Mouse (Mus musculus) bone marrow macrophage, adult 2 months (primary cell): Measurements from ENCODE around the gene Gm21671. TPM values are rescaled to one million over a fixed set of nuclear protein-coding genes. Genes with fewer than 3 reads are reported as not detected.
"Not testable (repeated sequence)": the region's sequence is repeated elsewhere in the genome, so short reads cannot be mapped to it uniquely, and the experiment has no call there.

Source experiments
- H3K27ac ChIP-seq: 2 replicates; pipeline ENCODE4 v1.5.1; 2012; ENCODE audit warnings: low read depth, low read length; ENCODE audit not compliant: insufficient read depth
- H3K4me1 ChIP-seq: 2 replicates; pipeline ENCODE4 v1.6.1; 2012; ENCODE audit warnings: low read length; ENCODE audit not compliant: control insufficient read depth, insufficient read depth
- H3K4me3 ChIP-seq: 2 replicates; pipeline ENCODE4 v1.5.1; 2012; ENCODE audit warnings: mild to moderate bottlenecking, low read length, moderate library complexity; ENCODE audit not compliant: insufficient read depth
- polyA plus RNA-seq: library from polyadenylated mRNA; stranded (reverse); fragments of >200 nt; gene quantifications from 2 replicates; pipeline ENCODE4 v1.2.4, GENCODE M21; 2012; ENCODE audit not compliant: missing spikeins, insufficient read depth, insufficient read length

Gene Gm21671
- polyA plus RNA-seq, result not detected in 2 replicates

DNA sequence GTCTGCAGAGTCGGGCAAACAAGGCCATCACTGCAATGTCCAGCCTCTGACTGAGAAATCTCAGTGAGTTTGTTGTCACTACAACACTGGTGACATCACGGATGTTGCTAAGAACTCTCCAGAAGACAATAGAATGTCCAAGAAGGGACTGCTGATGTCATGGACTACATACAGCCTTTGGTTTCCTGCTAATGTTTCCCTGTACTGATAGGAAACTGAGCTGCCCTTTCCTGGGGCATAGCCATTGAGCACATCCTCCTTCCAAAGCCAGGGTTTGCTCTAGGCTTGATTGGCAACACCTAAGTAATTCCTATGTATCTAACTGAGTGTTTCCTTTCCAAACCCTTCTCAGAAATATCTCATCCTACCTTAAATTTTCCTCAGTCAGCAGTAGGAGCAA lies at the start of gene Gm21671:
TSS of gene Gm21671 (minus strand) at position 101 of the 400 bp plus-strand sequence.
- not testable (repeated sequence) for H3K4me1 ChIP-seq

DNA sequence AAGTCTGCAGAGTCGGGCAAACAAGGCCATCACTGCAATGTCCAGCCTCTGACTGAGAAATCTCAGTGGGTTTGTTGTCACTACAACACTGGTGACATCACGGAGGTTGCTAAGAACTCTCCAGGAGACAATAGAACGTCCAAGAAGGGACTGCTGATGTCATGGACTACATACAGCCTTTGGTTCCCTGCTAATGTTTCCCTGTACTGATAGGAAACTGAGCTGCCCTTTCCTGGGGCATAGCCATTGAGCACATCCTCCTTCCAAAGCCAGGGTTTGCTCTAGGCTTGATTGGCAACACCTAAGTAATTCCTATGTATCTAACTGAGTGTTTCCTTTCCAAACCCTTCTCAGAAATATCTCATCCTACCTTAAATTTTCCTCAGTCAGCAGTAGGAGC lies 34.3 kb upstream of the Gm21671 start, which contains the start of gene Gm21698:
TSS of gene Gm21698 (minus strand) at position 101 of the 400 bp plus-strand sequence.
- H3K4me3 ChIP-seq, H3K4me1 ChIP-seq: not testable (repeated sequence)

More for the DNA sequence above, at the start of gene Gm21671:
- H3K4me3 ChIP-seq, H3K27ac ChIP-seq: not testable (repeated sequence)

DNA sequence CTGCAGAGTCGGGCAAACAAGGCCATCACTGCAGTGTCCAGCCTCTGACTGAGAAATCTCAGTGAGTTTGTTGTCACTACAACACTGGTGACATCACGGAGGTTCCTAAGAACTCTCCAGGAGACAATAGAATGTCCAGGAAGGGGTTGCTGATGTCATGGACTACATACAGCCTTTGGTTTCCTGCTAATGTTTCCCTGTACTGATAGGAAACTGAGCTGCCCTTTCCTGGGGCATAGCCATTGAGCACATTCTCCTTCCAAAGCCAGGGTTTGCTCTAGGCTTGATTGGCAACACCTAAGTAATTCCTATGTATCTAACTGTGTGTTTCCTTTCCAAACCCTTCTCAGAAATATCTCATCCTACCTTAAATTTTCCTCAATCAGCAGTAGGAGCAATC lies 18.3 kb upstream of the Gm21671 start, which contains the start of gene Gm21680:
TSS of gene Gm21680 (minus strand) at position 101 of the 400 bp plus-strand sequence.
- not testable (repeated sequence) for H3K4me3 ChIP-seq, H3K4me1 ChIP-seq, H3K27ac ChIP-seq

More for the DNA sequence above, 34.3 kb upstream of the Gm21671 start, which contains the start of gene Gm21698:
- H3K27ac ChIP-seq, result not testable (repeated sequence)

DNA sequence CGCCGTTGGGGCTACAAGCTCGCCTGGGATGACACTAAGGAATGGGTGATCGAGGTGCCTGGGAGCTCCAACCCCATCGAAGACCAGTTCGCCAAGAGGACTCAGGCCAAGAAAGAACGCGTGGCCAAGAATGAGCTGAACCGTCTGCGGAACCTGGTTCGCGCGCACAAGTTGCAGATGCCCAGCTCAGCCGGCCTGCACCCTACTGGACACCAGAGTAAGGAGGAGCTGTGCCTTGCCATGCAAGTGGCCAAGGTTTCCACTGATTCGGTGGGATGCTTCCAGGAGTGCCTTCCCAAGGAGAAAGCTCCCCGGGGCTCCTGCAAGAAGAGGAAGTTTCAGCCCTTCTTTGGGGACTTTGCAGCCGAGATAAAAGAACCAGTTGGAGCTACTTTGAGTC lies 2.8 kb upstream of the Gm21671 start:
- H3K4me1 ChIP-seq, H3K27ac ChIP-seq, H3K4me3 ChIP-seq: not testable (repeated sequence)

DNA sequence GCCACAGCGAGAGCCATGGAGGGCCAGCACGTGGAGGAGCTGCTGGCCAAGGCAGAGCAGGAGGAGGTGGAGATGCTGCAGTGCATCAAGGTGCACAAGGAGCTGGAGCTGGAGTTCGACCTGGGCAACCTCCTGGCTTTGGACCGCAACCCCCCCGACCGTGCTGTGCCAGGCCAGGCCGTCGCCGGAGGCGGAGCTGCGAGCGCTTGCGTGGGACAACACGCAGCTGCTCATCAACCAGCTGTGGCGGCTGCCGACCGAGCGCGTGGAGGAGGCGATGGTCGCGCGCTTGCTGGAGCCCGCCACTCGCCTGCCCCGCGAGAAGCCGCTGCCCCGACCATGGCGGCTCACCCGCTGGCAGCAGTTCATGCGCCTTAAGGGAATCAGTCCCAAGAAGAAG lies 2.4 kb upstream of the Gm21671 start:
- not testable (repeated sequence) for H3K27ac ChIP-seq, H3K4me3 ChIP-seq, H3K4me1 ChIP-seq

DNA sequence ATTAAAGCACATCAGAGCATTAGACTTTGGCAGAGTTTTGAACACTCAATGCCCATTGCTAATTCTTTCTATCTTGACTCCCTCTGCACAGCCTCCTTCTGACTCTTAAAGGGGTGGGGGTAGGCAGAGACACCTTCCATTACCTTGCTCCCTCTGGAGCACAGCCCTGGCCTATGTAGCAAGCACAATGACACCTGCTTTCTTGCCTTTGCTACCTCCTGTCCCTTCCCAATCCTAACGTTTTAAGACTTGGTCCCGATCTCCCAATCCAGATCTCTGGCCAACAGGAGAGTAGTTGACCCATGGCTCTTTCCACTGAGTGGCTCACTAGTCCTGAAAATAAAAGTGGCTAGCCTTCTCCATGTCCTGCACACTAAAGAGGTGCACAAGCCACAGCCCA lies 8.8 kb downstream of the Gm21671 start:
- H3K4me1 ChIP-seq, H3K4me3 ChIP-seq, H3K27ac ChIP-seq: not testable (repeated sequence)

DNA sequence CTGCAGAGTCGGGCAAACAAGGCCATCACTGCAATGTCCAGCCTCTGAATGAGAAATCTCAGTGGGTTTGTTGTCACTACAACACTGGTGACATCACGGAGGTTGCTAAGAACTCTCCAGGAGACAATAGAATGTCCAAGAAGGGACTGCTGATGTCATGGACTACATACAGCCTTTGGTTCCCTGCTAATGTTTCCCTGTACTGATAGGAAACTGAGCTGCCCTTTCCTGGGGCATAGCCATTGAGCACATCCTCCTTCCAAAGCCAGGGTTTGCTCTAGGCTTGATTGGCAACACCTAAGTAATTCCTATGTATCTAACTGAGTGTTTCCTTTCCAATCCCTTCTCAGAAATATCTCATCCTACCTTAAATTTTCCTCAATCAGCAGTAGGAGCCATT lies 11.9 kb downstream of the Gm21671 start, which contains the start of gene Gm21663:
TSS of gene Gm21663 (minus strand) at position 101 of the 400 bp plus-strand sequence.
- H3K4me3 ChIP-seq, H3K4me1 ChIP-seq, H3K27ac ChIP-seq: not testable (repeated sequence)

Other genes with a start within 250 kb of the Gm21671 start
- 3.6 and 4.2 TPM in 2 replicates for gene Xrcc2, start 248.6 kb downstream of the Gm21671 start, polyA plus RNA-seq
- not detected in 2 replicates for gene Actr3b, start 194.4 kb downstream of the Gm21671 start, polyA plus RNA-seq
- not detected in 2 replicates for gene Gm21663, start 12.0 kb downstream of the Gm21671 start, polyA plus RNA-seq
- gene Gm21680, start 18.2 kb upstream of the Gm21671 start, polyA plus RNA-seq, result not detected in 2 replicates
- gene Gm21698, start 34.2 kb upstream of the Gm21671 start, polyA plus RNA-seq, result 0.44 TPM in 1 of 2 replicates, not detected in the other
- gene Gm1979, start 50.4 kb upstream of the Gm21671 start, polyA plus RNA-seq, result not detected in 2 replicates
- gene Gm5862, start 68.5 kb upstream of the Gm21671 start, polyA plus RNA-seq, result not detected in 2 replicates
- gene Speer4a, start 85.1 kb upstream of the Gm21671 start, polyA plus RNA-seq, result not detected in 2 replicates
- gene Gm7347, start 104.2 kb upstream of the Gm21671 start, polyA plus RNA-seq, result not detected in 2 replicates
- gene Gm10471, start 134.9 kb upstream of the Gm21671 start, polyA plus RNA-seq, result not detected in 2 replicates
- gene 5031410I06Rik, start 150.9 kb upstream of the Gm21671 start, polyA plus RNA-seq, result not detected in 2 replicates
- gene Gm10220, start 167.0 kb upstream of the Gm21671 start, polyA plus RNA-seq, result not detected in 2 replicates